Mouse (Mus musculus) embryonic facial prominence, embryonic 11.5 days (tissue): ENCODE results near the gene Crocc. TPM values are rescaled to one million over a fixed set of nuclear protein-coding genes. Genes with fewer than 3 reads are reported as not detected.

ENCODE experiments used
- ATAC-seq: fragments of 200-750 bp; cut with Nextera tagmentation; replicated peaks from 2 replicates; pipeline ENCODE4 v1.8.0; 2017; ENCODE audit warnings: low read depth; ENCODE audit not compliant: insufficient number of reproducible peaks, low FRiP score, low TSS enrichment
- DNase-seq: peaks from one replicate; pipeline ENCODE4 v3.0.0-alpha.2; 2015; ENCODE audit warnings: low spot score
- H3K27ac ChIP-seq: fragments of 300-500 bp; sonication (generic); replicated peaks from 2 replicates; pipeline ENCODE4 v1.5.1; 2014; ENCODE audit warnings: mild to moderate bottlenecking, low read depth, low read length, control low read depth
- H3K27me3 ChIP-seq: fragments of 300-500 bp; sonication (generic); 2 replicates; pipeline ENCODE4 v1.6.1; 2014; ENCODE audit warnings: mild to moderate bottlenecking, low read length, moderate library complexity, mixed read lengths; ENCODE audit not compliant: control insufficient read depth, insufficient read depth
- H3K36me3 ChIP-seq: fragments of 300-500 bp; sonication (generic); replicated peaks from 2 replicates; pipeline ENCODE4 v1.6.1; 2014; ENCODE audit warnings: low read depth, mild to moderate bottlenecking, low read length, moderate library complexity, mixed read lengths; ENCODE audit not compliant: control insufficient read depth, insufficient read depth
- H3K4me1 ChIP-seq: fragments of 300-500 bp; sonication (generic); 2 replicates; pipeline ENCODE4 v1.6.1; 2014; ENCODE audit warnings: low read length, mixed read lengths; ENCODE audit not compliant: control insufficient read depth, insufficient read depth
- H3K4me2 ChIP-seq: fragments of 300-500 bp; sonication (generic); 2 replicates; pipeline ENCODE4 v1.6.1; 2014; ENCODE audit warnings: low read depth, mild to moderate bottlenecking, control low read depth, low read length, moderate library complexity
- H3K4me3 ChIP-seq: fragments of 300-500 bp; sonication (generic); 2 replicates; pipeline ENCODE4 v1.5.1; 2014; ENCODE audit warnings: low read depth, low read length, control low read depth
- H3K9ac ChIP-seq: fragments of 300-500 bp; sonication (generic); replicated peaks from 2 replicates; pipeline ENCODE4 v1.6.1; 2014; ENCODE audit warnings: mild to moderate bottlenecking, control low read depth, low read length
- H3K9me3 ChIP-seq: fragments of 300-500 bp; sonication (generic); replicated peaks from 2 replicates; pipeline ENCODE4 v1.6.1; 2016; ENCODE audit warnings: mild to moderate bottlenecking, low read length, inconsistent platforms, mixed read lengths; ENCODE audit not compliant: control insufficient read depth
- WGBS: fragments of 180-500 bp; shearing (Covaris S2); extraction: QIAGEN DNeasy Blood & Tissue Kit; methylation state at CpG from one replicate; pipeline ENCODE4 v1.1.7; 2014; 5-methylcytosine and 5-hydroxymethylcytosine counted together
- polyA plus RNA-seq: library from polyadenylated mRNA; unstranded; fragments of >200 nt; fragmentation: Nextera tagmentation; extraction: Ambion mirVana; gene quantifications from 2 replicates; pipeline ENCODE4 v1.2.1, GENCODE M21; 2014

Crocc gene
- polyA plus RNA-seq, 1 experiment from 2014 or later, result 6.8 TPM

GRCm38 (mm10) chr4:140986024-140986710 lies 74.2 kb downstream of the Crocc start:
- H3K27ac ChIP-seq, result no peak overlapping the region
- DNase-seq (no peak), ATAC-seq (no peak)
- WGBS, result 29% methylated on average over 15 of the region's 15 CpGs
- no peaks in the 10 kb centered on the region for H3K9me3 ChIP-seq
- H3K36me3 ChIP-seq, result no peaks in the 10 kb centered on the region
- H3K4me2 ChIP-seq, result peak overlapping the region; percentile 79
- no peaks in the 10 kb centered on the region for H3K27me3 ChIP-seq
- no peaks in the 10 kb centered on the region for H3K4me1 ChIP-seq
- peak overlapping the region; percentile 89 for H3K4me3 ChIP-seq
- peak overlapping the region; percentile 82 for H3K9ac ChIP-seq

- Histone ChIP-seq H3K9me3 (no peaks in the 10 kb centered on the region), H3K9ac (no peak overlapping the region), H3K27me3 (no peaks in the 10 kb centered on the region), H3K27ac (no peak overlapping the region), H3K4me1 (no peaks in the 10 kb centered on the region), H3K36me3 (no peaks in the 10 kb centered on the region; the same call in 1 of the 2 replicates), H3K4me2 (no peak overlapping the region), H3K4me3 (no peak overlapping the region)
- 83% methylated on average over 6 of the region's 6 CpGs for WGBS
- DNase-seq (no peak), ATAC-seq (no peak)
Observed at GRCm38 (mm10) chr4:140984544-140984943, 75.8 kb downstream of the Crocc start.

GRCm38 (mm10) chr4:140983442-140983841 lies 76.9 kb downstream of the Crocc start:
- Histone ChIP-seq H3K4me3 (no peak overlapping the region), H3K9me3 (no peaks in the 10 kb centered on the region), H3K27me3 (no peaks in the 10 kb centered on the region), H3K4me1 (no peaks in the 10 kb centered on the region), H3K4me2 (no peak overlapping the region), H3K36me3 (peaks cover 4% of the 10 kb centered on the region), H3K9ac (no peak overlapping the region), H3K27ac (no peak overlapping the region)
- WGBS, result 14% methylated on average over 9 of the region's 9 CpGs
- DNase-seq (peak; percentile 3), ATAC-seq (no peak)

GRCm38 (mm10) chr4:140982808-140983207 lies 77.5 kb downstream of the Crocc start:
- Histone ChIP-seq H3K9ac (no peak overlapping the region), H3K4me1 (no peaks in the 10 kb centered on the region), H3K9me3 (no peaks in the 10 kb centered on the region), H3K27ac (no peak overlapping the region), H3K27me3 (no peaks in the 10 kb centered on the region), H3K4me3 (no peak overlapping the region), H3K36me3 (peaks cover 6% of the 10 kb centered on the region), H3K4me2 (no peak overlapping the region)
- DNase-seq (no peak), ATAC-seq (no peak)
- WGBS, result 52% methylated on average over 4 of the region's 4 CpGs

GRCm38 (mm10) chr4:140981605-140982004 lies 78.7 kb downstream of the Crocc start:
- 91% methylated on average over 2 of the region's 2 CpGs for WGBS
- ATAC-seq, result no peak
- Histone ChIP-seq H3K36me3 (peaks cover 8% of the 10 kb centered on the region), H3K4me1 (no peaks in the 10 kb centered on the region), H3K9me3 (no peaks in the 10 kb centered on the region), H3K27ac (no peak overlapping the region), H3K4me3 (no peak overlapping the region), H3K4me2 (no peak overlapping the region), H3K27me3 (no peaks in the 10 kb centered on the region), H3K9ac (no peak overlapping the region)
- DNase-seq, result no peak

GRCm38 (mm10) chr4:140977886-140978692 lies 82.3 kb downstream of the Crocc start:
- no peaks in the 10 kb centered on the region for H3K4me1 ChIP-seq
- H3K9ac ChIP-seq, result no peak overlapping the region
- 92% methylated on average over 14 of the region's 14 CpGs for WGBS
- H3K27ac ChIP-seq, result no peak overlapping the region
- H3K4me3 ChIP-seq, result no peak overlapping the region
- DNase-seq (no peak), ATAC-seq (no peak)
- H3K4me2 ChIP-seq, result no peak overlapping the region
- peaks cover 21% of the 10 kb centered on the region for H3K36me3 ChIP-seq
- no peaks in the 10 kb centered on the region for H3K9me3 ChIP-seq
- H3K27me3 ChIP-seq, result no peaks in the 10 kb centered on the region

GRCm38 (mm10) chr4:140977278-140977677 lies 83.1 kb downstream of the Crocc start:
- Histone ChIP-seq H3K4me2 (no peak overlapping the region), H3K27ac (no peak overlapping the region), H3K27me3 (no peaks in the 10 kb centered on the region), H3K36me3 (peaks cover 24% of the 10 kb centered on the region), H3K9me3 (no peaks in the 10 kb centered on the region), H3K4me3 (no peak overlapping the region), H3K9ac (no peak overlapping the region), H3K4me1 (no peaks in the 10 kb centered on the region)
- no peak for ATAC-seq
- WGBS, result 90% methylated on average over 10 of the region's 10 CpGs
- no peak for DNase-seq

- DNase-seq, result no peak
- Histone ChIP-seq H3K27ac (no peak overlapping the region), H3K9me3 (no peaks in the 10 kb centered on the region), H3K4me2 (no peak overlapping the region), H3K36me3 (peaks cover 26% of the 10 kb centered on the region), H3K9ac (no peak overlapping the region), H3K4me1 (no peaks in the 10 kb centered on the region), H3K4me3 (no peak overlapping the region), H3K27me3 (no peaks in the 10 kb centered on the region)
- WGBS, result 95% methylated on average over 7 of the region's 7 CpGs
- ATAC-seq, result no peak
Observed at GRCm38 (mm10) chr4:140975356-140975755, 85.0 kb downstream of the Crocc start.
